Mouse (Mus musculus) cerebellum, postnatal 25 days (tissue): ENCODE measurements around the gene Kbtbd12.

Experiments
- DNase-seq, 2 experiments: peaks; one replicate each; pipeline ENCODE4 v3.0.0; 2021; ENCODE audit warnings: mixed read lengths in 2 of 2

Gene Kbtbd12

DNA sequence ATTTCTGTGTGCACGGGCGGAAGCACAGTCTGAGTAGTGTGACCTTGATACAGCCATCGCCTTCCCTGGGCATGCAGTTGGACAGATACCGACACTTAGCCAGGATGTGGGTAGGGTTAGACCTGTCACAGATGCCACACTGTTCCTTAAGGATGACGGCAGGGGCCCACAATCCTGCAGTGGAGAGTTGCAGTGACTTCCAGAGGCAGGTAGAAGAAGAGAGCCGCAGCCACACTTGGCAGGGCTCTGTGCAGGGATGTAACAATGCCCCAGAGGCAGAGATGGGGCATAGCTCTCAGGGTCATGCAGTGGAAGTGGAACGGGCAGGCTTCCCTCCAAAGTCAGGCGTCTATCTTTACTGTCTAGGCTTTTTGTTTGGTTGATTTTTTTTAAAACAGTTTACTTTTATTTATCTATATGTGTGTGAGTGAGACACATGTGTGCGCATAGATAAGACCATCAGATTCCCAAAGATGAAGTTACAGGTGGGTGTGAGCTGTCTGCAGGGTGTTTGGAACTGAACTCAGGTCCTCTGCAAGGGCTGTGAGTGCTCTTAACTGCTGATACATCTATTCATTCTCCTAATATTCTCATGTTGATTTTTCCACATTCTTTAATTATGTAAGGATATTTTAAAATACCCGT lies 89.2 kb downstream of the Kbtbd12 start:
- DNase-seq, result no peak

DNA sequence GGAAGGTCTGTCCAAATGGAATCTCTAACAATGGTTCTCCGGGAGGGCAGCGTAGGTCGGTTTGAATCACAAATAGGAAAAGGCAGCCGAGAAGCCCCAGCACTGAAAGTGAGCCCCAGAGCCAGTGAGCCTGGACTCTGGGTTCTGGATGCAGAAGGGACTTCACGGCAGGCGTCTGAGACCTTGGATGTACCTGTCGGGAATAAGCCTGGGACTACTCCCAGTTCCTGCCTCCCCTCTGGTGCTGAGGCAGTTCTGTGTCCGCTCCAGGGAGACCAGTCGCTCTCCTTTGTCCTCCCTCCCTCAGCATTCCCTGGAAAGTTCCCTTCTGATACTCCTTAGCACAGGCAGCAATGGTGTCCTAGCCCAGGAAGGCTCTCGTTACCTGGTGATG lies 92.4 kb downstream of the Kbtbd12 start:
- no peak for DNase-seq

GRCm38 (mm10) chr6:88544644-88545396 lies 92.9 kb downstream of the Kbtbd12 start:
- DNase-seq, result no peak

DNA sequence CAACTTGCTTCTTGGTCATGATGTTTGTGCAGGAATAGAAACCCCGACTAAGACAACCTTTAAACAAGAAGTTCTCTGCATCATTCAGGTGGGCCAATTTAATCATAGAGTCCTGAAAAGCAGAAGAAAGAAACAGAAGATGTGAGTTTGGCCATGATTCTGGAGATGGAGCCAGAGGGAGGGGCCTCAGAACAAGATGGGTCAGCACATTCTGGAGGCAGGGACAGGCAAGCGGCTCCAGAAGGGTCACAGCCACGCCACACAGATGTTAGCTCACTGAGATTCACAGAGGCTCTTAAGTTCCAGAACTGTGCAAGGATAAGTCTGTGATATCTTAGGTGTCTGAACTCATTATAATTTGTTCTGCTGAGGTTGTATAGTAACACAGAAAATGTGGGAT lies 93.5 kb downstream of the Kbtbd12 start:
- DNase-seq, result no peak

- no peak for DNase-seq
These were observed 97.5 kb downstream of the Kbtbd12 start for GRCm38 (mm10) chr6:88540093-88540755.

DNA sequence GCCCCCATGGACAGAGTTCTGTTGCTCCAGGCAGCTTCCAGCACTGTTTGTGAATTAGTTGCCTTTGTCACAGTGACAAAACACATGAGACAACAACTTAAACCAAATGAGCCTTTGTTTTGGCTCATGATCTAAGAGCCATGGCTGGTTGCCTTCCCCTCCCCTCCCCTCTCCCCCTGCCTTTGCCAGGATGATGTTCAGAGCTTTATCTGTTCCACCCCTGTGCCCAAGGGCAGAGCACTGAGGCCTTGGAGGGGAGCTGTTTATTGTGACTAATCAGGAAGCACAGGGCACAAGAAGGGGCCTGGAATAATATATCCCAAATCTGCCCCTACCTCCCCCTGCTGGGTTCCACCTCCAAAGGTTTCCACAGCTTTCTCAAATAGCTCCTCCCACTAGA lies 107.4 kb downstream of the Kbtbd12 start:
- peak in 1 of 2 experiments; percentile 1 for DNase-seq

DNA sequence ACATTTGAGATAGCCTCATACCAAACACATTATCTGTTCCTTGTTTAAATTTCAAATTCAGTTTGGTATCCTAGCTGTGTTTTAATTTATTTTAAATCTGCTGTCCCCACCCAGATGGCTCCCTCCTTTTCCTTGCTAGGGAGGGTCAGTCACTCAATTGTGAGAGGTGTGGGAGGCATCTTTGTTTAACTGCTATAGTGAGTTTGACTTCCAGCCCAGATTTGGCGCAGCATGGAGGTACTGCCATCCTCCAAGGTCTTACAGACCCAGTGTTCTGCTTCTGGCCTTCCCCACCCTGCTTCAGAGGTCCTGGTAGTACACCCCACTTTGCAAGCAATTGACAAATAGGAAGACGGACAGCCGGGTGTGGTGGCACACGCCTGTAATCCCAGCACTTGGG lies 113.7 kb downstream of the Kbtbd12 start:
- peak in 1 of 2 experiments; percentile 1 for DNase-seq

DNA sequence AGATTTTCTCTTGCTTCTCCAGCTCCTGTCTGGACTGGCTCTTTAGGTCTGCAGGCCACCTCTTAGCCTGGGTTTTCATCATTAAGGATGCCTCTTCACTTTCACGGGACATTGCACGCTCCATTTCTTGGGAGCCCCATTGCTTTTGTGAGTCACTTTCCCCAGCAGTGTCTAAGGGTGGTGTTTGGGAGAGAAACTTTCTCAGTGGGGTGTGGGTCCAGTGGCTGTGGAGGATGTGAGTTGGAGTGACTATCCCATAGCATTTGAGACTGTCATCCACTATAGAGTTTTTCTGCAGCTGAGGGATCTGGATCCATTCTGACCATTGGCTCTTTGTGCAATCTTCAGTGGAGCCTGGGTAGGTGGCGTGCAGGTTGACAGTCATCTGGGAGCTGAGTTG lies 114.3 kb downstream of the Kbtbd12 start:
- DNase-seq, result peak in 1 of 2 experiments; percentile 0

DNA sequence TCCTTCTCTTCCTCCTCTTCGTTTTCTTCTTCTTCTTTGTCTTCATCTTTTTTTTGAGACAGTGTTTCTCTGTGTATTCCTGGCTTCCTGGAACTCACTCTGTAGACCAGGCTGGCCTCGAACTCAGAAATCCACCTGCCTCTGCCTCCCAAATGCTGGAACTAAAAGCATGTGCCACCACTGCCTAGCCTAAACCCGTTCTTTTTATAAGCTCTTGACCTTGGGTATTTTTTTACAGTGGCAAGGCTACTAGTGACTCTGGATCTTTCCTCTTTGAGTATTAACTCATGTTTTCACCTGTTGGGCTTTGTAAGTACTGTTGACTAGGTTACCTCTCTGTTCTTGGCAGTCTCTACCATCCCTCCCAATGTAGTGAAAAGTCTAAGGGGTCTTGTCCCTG lies 114.7 kb downstream of the Kbtbd12 start:
- no peak for DNase-seq

DNA sequence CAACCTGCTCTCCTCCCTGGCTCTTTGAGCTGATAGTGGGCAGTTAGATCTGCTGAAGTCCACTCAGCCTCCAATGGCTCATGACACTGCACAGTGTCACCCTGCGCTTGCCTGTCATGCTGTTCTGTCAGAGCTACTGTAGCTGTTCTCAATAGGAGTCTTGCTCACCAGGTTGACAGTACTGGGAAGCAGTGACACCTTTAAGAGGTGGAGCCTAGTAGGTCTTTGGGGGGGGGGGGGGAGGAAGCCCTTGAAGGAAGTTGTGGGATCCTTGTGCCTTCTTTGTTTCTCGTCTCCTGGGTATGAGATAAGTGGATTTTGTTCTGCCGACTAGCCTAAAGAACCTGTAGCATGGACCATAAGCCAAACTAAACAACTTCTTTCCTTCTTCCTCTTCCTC lies 115.1 kb downstream of the Kbtbd12 start:
- peak in 1 of 2 experiments; percentile 0 for DNase-seq

DNA sequence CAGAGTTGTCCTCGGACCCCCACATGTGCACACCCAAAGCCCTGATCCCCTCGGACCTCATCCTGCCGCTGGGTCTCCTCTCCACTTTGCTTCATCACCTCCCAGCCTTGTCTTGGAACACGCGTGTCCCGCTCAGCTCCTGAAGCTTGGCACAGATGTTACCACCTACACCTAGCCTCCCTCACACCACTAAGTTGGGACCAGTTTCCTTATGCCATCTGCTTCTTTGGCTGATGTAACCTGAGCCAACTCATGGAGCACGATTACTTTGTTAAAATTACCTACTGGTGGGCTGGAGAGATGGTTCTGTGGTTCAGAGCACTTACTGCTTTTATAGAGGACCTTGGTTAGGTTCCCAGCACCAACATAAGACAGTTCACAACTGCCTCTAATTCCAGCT lies 115.9 kb downstream of the Kbtbd12 start:
- peak in 1 of 2 experiments; percentile 2 for DNase-seq

GRCm38 (mm10) chr6:88518404-88519263 lies 119.1 kb downstream of the Kbtbd12 start, which contains the start of gene Sec61a1:
TSS of gene Sec61a1 (minus strand) at chr6:88518905.
- peak; percentile 96 to 98 for DNase-seq

DNA sequence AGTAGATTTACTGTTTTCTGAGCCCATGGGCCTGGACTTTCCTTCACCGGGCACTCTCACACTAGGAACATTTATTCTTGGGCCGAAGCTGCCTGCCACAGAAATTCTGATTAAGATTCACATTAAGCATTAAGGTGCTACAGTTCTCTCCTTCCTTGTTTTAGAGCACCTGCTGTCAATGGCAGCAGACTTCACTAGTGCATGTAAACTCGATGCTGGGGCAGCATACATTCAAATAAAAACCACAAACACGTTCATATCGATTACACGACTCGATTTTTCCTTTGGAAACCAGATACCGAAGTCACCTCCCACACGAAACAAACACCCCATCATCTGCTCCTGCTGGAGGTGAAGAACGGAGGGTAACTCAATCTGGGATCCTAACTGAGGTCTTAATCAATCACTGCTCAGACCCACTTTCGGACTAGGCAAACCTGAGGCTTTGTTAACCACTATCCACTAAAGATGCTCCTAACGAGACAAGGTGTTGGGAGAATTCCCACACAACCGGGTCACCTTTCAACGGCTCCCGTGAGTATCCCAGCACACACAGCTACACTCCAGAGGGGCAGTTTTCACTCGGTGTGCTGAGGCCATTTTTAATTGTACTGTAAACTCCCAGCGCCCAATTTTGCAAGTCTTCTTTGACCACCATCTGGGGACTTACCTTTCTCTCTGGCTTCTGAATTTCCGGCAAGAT lies 119.9 kb downstream of the Kbtbd12 start:
- DNase-seq, result no peak

GRCm38 (mm10) chr6:88516667-88517066 lies 121.1 kb downstream of the Kbtbd12 start:
- DNase-seq, result no peak

- DNase-seq, result no peak
These were observed 121.8 kb downstream of the Kbtbd12 start for GRCm38 (mm10) chr6:88515971-88516370.

- DNase-seq, result no peak
These were observed 123.2 kb downstream of the Kbtbd12 start for GRCm38 (mm10) chr6:88514546-88514945.

DNA sequence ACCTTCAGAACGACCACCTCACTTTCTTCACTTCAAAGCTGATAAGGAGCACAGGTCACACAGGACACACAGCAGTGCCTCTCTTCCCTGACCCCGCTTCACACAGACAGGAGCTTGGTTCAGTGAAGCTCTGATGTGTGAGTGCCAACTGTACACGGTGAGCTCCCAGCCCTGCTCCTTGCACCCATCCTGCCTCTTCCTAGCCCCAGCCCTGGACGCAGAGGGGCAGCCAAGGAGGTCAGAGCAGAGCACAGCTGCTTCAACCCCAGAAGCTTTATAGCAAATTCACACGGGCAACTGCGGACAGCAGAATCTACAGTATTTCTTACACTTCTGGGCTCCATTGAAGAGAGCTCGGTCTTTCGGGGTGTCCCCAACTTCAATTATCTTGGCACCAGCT lies 123.8 kb downstream of the Kbtbd12 start:
- DNase-seq, result no peak

DNA sequence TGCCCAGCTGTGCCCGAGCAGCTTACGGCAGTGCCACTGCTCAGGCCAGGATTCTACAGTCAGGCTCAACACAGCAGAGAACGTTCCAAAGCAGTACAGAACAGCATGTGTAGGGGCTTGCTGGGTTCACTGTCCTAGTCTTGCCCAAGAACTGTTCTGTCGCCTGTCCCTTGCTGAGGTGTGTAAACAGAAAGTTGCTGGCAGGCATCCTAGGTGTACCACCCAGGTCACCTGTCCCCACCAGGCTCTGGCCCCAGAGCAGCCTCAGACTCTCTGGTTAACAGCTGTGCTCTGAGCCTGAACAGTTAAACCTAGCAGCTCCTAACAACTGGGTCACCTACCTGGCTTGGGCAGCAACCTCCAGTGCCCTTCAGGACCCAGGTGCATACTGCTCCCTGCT lies 134.7 kb downstream of the Kbtbd12 start:
- no peak for DNase-seq

DNA sequence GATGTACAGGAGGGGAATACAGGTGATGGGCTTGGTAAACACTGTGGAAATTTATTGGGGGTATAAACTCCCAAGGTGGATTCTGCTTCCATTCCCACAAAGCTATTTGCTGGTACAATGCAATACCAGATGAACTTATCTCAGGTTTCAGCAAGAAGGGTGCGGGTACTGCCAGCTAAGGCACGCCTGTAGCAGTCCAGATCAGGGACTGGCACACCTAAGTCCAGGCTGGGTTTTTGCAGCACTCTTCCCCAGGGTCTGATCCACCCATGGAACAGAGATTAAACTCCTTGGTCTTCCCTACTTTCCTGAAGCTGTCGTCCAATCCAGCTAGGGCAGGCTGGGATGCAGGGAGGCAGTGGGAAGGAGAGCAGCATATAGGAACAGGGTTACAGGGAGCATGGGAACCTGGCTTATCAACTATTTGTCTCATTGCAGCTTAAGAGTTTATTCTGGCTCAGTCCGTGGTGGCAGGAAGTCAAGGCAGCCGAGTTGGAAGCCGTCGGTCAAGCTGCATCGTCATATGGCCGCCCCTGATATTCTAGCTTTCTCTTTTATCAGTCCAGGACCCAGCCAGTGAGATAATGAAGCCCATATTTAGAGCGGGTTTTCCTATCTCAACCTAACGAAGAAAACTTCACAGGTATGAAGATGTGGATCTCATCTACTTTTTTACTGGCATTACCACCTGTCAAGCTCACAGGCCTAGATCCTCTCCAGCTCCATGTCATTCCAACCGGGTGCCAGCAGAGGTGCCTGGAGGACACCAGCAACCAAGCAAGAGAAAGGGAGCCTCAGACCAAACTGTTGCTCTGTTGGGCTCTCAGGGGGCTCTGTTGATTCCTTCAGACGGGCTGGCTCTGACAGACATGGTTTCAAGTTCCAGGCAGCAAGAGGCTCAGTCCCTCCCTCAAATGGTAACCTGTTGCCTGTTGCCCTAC lies 135.4 kb downstream of the Kbtbd12 start:
- no peak for DNase-seq

DNA sequence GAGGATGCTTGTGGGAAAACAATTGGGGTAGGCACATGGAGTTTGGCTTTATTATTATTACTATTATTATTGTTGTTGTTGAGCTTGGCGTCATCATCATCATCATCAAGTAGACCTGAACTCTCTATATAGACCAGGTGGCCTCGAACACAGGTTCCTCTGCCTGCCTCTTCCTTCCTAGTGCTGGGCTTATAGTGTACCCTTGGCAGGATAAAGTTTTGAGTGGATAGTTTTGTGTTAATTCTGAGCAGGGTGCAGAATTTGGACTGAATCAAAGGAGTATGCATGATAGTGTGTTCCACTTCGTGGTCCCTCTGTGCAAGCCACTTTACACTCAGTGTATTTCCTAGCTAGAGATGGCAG lies 137.4 kb downstream of the Kbtbd12 start:
- no peak for DNase-seq
